Mouse (Mus musculus) hindbrain, embryonic 15.5 days (tissue): Measurements from ENCODE around the gene Phox2a. TPM values are rescaled to one million over a fixed set of nuclear protein-coding genes. Genes with fewer than 3 reads are reported as not detected.

Source experiments
- ATAC-seq: fragments of 200-750 bp; cut with Nextera tagmentation; 2 replicates; pipeline ENCODE4 v1.8.0; 2017; ENCODE audit warnings: low read depth, moderate number of reproducible peaks, moderate TSS enrichment; ENCODE audit not compliant: low FRiP score
- H3K27ac ChIP-seq: fragments of 300-500 bp; sonication (generic); replicated peaks from 2 replicates; pipeline ENCODE4 v1.5.1; 2015; ENCODE audit warnings: mild to moderate bottlenecking, inconsistent platforms
- H3K27me3 ChIP-seq: fragments of 300-500 bp; sonication (generic); 2 replicates; pipeline ENCODE4 v1.6.1; 2015; ENCODE audit warnings: control low read depth, inconsistent platforms
- H3K36me3 ChIP-seq: fragments of 300-500 bp; sonication (generic); 2 replicates; pipeline ENCODE4 v1.6.1; 2015; ENCODE audit warnings: control low read depth, inconsistent platforms
- H3K4me1 ChIP-seq: fragments of 300-500 bp; sonication (generic); replicated peaks from 2 replicates; pipeline ENCODE4 v1.6.1; 2015; ENCODE audit warnings: control low read depth, inconsistent platforms
- H3K4me2 ChIP-seq: fragments of 300-500 bp; sonication (generic); 2 replicates; pipeline ENCODE4 v1.6.1; 2015; ENCODE audit warnings: moderate library complexity, mild to moderate bottlenecking, inconsistent platforms
- H3K4me3 ChIP-seq: fragments of 300-500 bp; sonication (generic); 2 replicates; pipeline ENCODE4 v1.5.1; 2015; ENCODE audit warnings: mild to moderate bottlenecking, inconsistent platforms
- H3K9ac ChIP-seq: fragments of 300-500 bp; sonication (generic); 2 replicates; pipeline ENCODE4 v1.6.1; 2015; ENCODE audit warnings: inconsistent platforms
- H3K9me3 ChIP-seq: fragments of 300-500 bp; sonication (generic); 2 replicates; pipeline ENCODE4 v1.6.1; 2016; ENCODE audit warnings: control low read depth, inconsistent platforms
- WGBS: fragments of 180-500 bp; shearing (Covaris S2); methylation state at CpG from one replicate; pipeline ENCODE4 v1.1.7; 2015; 5-methylcytosine and 5-hydroxymethylcytosine counted together
- polyA plus RNA-seq: library from polyadenylated mRNA; unstranded; fragments of >200 nt; fragmentation: Nextera tagmentation; extraction: Ambion mirVana; gene quantifications from 2 replicates; pipeline ENCODE4 v1.2.1, GENCODE M21; 2015

Gene Phox2a
- 1.5 and 2.3 TPM in 2 replicates for polyA plus RNA-seq

- Histone ChIP-seq H3K9me3 (no peaks in the 10 kb centered on the region), H3K36me3 (no peaks in the 10 kb centered on the region), H3K27me3 (peaks cover 66% of the 10 kb centered on the region), H3K9ac (no peak within 1 kb of the TSS), H3K27ac (no peak within 1 kb of the TSS), H3K4me2 (peak within 1 kb of the TSS; percentile 51), H3K4me1 (peaks cover 30% of the 10 kb centered on the region), H3K4me3 (peak within 1 kb of the TSS; percentile 30)
- under 1% methylated on average over 35 of the region's 45 CpGs for WGBS
- peak; percentile 31 for ATAC-seq
Measured at GRCm38 (mm10) chr7:101817861-101818401, at the start of gene Phox2a. Gene Phox2a, plus strand, starts transcription at chr7:101818313.

- Histone ChIP-seq H3K9ac (no peak overlapping the region), H3K4me3 (no peak overlapping the region), H3K4me2 (no peak overlapping the region), H3K4me1 (peaks cover 35% of the 10 kb centered on the region), H3K27me3 (no peaks in the 10 kb centered on the region), H3K36me3 (no peaks in the 10 kb centered on the region), H3K9me3 (no peaks in the 10 kb centered on the region), H3K27ac (no peak overlapping the region)
- no peak for ATAC-seq
- 62% methylated on average over 7 of the region's 7 CpGs for WGBS
Measured at GRCm38 (mm10) chr7:101770051-101770450, 48.1 kb upstream of the Phox2a start.

- WGBS: 63% methylated on average over 1 of the region's 1 CpGs
- Histone ChIP-seq H3K4me3 (no peak overlapping the region), H3K9me3 (no peaks in the 10 kb centered on the region)
Measured at GRCm38 (mm10) chr7:101771604-101772003, 46.5 kb upstream of the Phox2a start.

GRCm38 (mm10) chr7:101772687-101773086 lies 45.4 kb upstream of the Phox2a start:
- Histone ChIP-seq H3K27me3 (no peaks in the 10 kb centered on the region), H3K4me3 (no peak overlapping the region), H3K9ac (no peak overlapping the region), H3K27ac (no peak overlapping the region; the same call in 1 of the 2 replicates), H3K9me3 (no peaks in the 10 kb centered on the region), H3K4me2 (no peak overlapping the region; the same call in 1 of the 2 replicates), H3K4me1 (peaks cover 35% of the 10 kb centered on the region), H3K36me3 (no peaks in the 10 kb centered on the region)
- ATAC-seq: peak; percentile 71
- 41% methylated on average over 8 of the region's 8 CpGs for WGBS

More at GRCm38 (mm10) chr7:101771604-101772003, 46.5 kb upstream of the Phox2a start:
- H3K27me3 ChIP-seq: no peaks in the 10 kb centered on the region
- H3K27ac ChIP-seq: no peak overlapping the region
- no peak overlapping the region for H3K9ac ChIP-seq
- H3K4me1 ChIP-seq: peaks cover 35% of the 10 kb centered on the region
- no peak overlapping the region for H3K4me2 ChIP-seq
- H3K36me3 ChIP-seq: no peaks in the 10 kb centered on the region
- ATAC-seq: no peak

GRCm38 (mm10) chr7:101777053-101777452 lies 41.1 kb upstream of the Phox2a start:
- H3K4me2 ChIP-seq: no peak overlapping the region
- H3K9ac ChIP-seq: no peak overlapping the region
- H3K27me3 ChIP-seq: no peaks in the 10 kb centered on the region
- H3K36me3 ChIP-seq: 0 out of 2 replicates have a peak, but pooled peaks cover 5% of the 10 kb centered on the region
- ATAC-seq: no peak
- peaks cover 15% of the 10 kb centered on the region for H3K4me1 ChIP-seq
- H3K4me3 ChIP-seq: no peak overlapping the region
- 100% methylated on average over 1 of the region's 1 CpGs for WGBS
- H3K9me3 ChIP-seq: no peaks in the 10 kb centered on the region
- H3K27ac ChIP-seq: no peak overlapping the region

GRCm38 (mm10) chr7:101820295-101821030 lies 2.4 kb downstream of the Phox2a start:
- H3K4me1 ChIP-seq: peaks cover 30% of the 10 kb centered on the region
- peak overlapping the region; percentile 38 for H3K4me3 ChIP-seq
- H3K4me2 ChIP-seq: peak overlapping the region; percentile 67
- WGBS: 4% methylated on average over 35 of the region's 35 CpGs
- H3K27me3 ChIP-seq: peaks cover 76% of the 10 kb centered on the region
- H3K9ac ChIP-seq: no peak overlapping the region
- ATAC-seq: no peak
- no peaks in the 10 kb centered on the region for H3K9me3 ChIP-seq
- H3K36me3 ChIP-seq: no peaks in the 10 kb centered on the region
- H3K27ac ChIP-seq: no peak overlapping the region

- Histone ChIP-seq H3K9ac (peak overlapping the region; percentile 30), H3K27ac (no peak overlapping the region), H3K4me3 (peak overlapping the region; percentile 38), H3K36me3 (no peaks in the 10 kb centered on the region), H3K27me3 (peaks cover 71% of the 10 kb centered on the region), H3K4me1 (peaks cover 30% of the 10 kb centered on the region), H3K9me3 (no peaks in the 10 kb centered on the region), H3K4me2 (peak overlapping the region; percentile 67)
- WGBS: under 1% methylated on average over 58 of the region's 71 CpGs
- ATAC-seq: peak; percentile 63
Measured at GRCm38 (mm10) chr7:101821571-101822501, 3.7 kb downstream of the Phox2a start.

- Histone ChIP-seq H3K4me2 (peak overlapping the region; percentile 17; the same call in 1 of the 2 replicates), H3K4me1 (peaks cover 25% of the 10 kb centered on the region), H3K36me3 (no peaks in the 10 kb centered on the region), H3K4me3 (no peak overlapping the region), H3K27ac (no peak overlapping the region), H3K27me3 (peaks cover 59% of the 10 kb centered on the region), H3K9me3 (no peaks in the 10 kb centered on the region), H3K9ac (no peak overlapping the region)
- WGBS: 31% methylated on average over 32 of the region's 32 CpGs
- no peak for ATAC-seq
Measured at GRCm38 (mm10) chr7:101822836-101823757, 5.0 kb downstream of the Phox2a start.

- Histone ChIP-seq H3K4me3 (no peak overlapping the region), H3K9me3 (no peaks in the 10 kb centered on the region), H3K4me2 (no peak overlapping the region), H3K27ac (no peak overlapping the region), H3K9ac (no peak overlapping the region), H3K36me3 (no peaks in the 10 kb centered on the region), H3K4me1 (peaks cover 20% of the 10 kb centered on the region), H3K27me3 (peaks cover 50% of the 10 kb centered on the region)
- WGBS: 82% methylated on average over 18 of the region's 18 CpGs
- ATAC-seq: no peak; the same call in 1 of the 2 replicates
Measured at GRCm38 (mm10) chr7:101823758-101824630, 5.9 kb downstream of the Phox2a start.

GRCm38 (mm10) chr7:101830373-101830772 lies 12.3 kb downstream of the Phox2a start:
- no peak overlapping the region for H3K27ac ChIP-seq
- H3K4me3 ChIP-seq: no peak overlapping the region
- H3K9ac ChIP-seq: no peak overlapping the region
- no peak for ATAC-seq
- no peak overlapping the region for H3K4me2 ChIP-seq
- 98% methylated on average over 3 of the region's 3 CpGs for whole genome bisulfite sequencing
- peaks cover 10% of the 10 kb centered on the region for H3K4me1 ChIP-seq
- H3K27me3 ChIP-seq: no peaks in the 10 kb centered on the region
- H3K36me3 ChIP-seq: peaks cover 7% of the 10 kb centered on the region
- no peaks in the 10 kb centered on the region for H3K9me3 ChIP-seq
